Mouse (Mus musculus) macrophage (primary cell): ENCODE measurements around the gene Agxt. TPM values are rescaled to one million over a fixed set of nuclear protein-coding genes. Genes with fewer than 3 reads are reported as not detected.

Experiments
- H3K27ac ChIP-seq: fragments of 350-480 bp; formaldehyde crosslinking; 2 replicates; pipeline ENCODE4 v1.9.0; 2021
- H3K36me3 ChIP-seq: fragments of 350-480 bp; formaldehyde crosslinking; 2 replicates; pipeline ENCODE4 v1.9.0; 2021; ENCODE audit errors: inconsistent target
- H3K4me3 ChIP-seq: fragments of 350-480 bp; formaldehyde crosslinking; 2 replicates; pipeline ENCODE4 v1.9.0; 2021; ENCODE audit errors: inconsistent target
- H3K79me2 ChIP-seq: fragments of 350-480 bp; formaldehyde crosslinking; 2 replicates; pipeline ENCODE4 v1.9.0; 2021; ENCODE audit errors: inconsistent target
- WGBS: methylation state at CpG from one replicate; pipeline ENCODE4 v1.1.7; 2026; ENCODE audit warnings: inconsistent platforms; ENCODE audit not compliant: missing documents; 5-methylcytosine and 5-hydroxymethylcytosine counted together
- polyA plus RNA-seq: library from polyadenylated mRNA; stranded (reverse); fragments of 250-400 nt; gene quantifications from 3 replicates; pipeline ENCODE4 v1.2.4, GENCODE M21; 2018; ENCODE audit warnings: inconsistent platforms

Agxt gene
- polyA plus RNA-seq, 1 experiment from 2014 or later, result not detected

GRCm38 (mm10) chr1:93162588-93162987 lies 27.5 kb downstream of the Agxt start:
- Histone ChIP-seq H3K36me3 (no peaks in the 10 kb centered on the region), H3K4me3 (no peak overlapping the region), H3K27ac (no peak overlapping the region), H3K79me2 (no peaks in the 10 kb centered on the region)
- 89% methylated on average over 7 of the region's 7 CpGs for WGBS

DNA sequence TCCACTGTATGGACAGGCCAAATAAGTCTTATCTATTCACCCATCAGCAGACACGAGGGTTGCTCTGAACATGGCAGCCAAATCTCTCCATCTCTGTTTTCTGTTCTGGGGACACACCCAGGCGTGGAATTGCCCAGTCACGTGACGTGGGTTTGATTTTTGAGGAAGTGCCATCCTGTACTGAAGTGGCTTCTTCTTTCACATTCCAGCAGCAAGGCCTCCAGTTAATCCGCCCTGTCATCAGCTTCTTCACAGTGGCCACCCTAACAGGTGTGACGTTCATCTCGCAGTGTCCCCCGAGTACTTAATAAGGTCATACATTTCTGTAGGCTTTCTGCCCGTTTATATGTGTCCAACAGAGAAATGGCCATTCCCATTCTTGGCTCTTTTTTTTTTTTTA lies 30.4 kb downstream of the Agxt start:
- no peak overlapping the region for H3K4me3 ChIP-seq
- no peak overlapping the region for H3K27ac ChIP-seq
- no peaks in the 10 kb centered on the region for H3K36me3 ChIP-seq
- 41% methylated on average over 9 of the region's 9 CpGs for WGBS
- no peaks in the 10 kb centered on the region for H3K79me2 ChIP-seq

DNA sequence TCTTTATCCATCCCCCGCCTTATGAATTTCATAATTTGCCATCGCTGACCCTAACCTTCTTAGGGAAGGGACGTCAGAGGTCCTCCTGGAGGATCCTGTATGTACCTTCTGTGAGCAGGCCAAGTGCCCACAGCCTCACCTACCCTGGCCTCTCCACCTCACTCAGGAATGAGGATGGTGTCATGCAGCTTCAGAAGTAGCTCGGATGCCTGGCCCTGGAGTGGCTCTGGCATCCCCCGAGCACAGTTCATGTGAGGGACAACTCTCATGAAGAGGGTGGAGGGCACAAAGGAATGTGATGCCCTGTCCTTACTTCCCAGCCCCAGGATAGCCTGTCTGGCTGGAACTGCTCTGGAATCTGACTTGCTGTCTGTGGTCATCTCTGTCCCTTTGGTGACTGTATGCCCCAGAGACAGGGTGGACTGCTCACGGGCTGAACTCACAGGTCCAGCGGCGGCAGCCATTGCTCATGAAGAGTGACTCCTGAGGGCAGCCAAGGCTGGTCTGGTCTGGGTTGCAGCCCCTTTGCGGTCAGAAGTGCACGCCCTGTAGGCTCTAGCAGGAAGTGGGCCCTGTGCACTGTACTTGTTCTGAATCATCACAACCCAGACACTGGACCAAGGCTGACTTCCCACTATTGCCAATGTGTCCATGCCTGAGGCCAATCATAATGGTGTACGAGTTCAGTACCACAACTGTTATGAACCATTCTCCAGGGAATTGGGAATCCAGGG lies 31.5 kb downstream of the Agxt start:
- H3K27ac ChIP-seq, result no peak overlapping the region
- H3K79me2 ChIP-seq, result no peaks in the 10 kb centered on the region
- H3K4me3 ChIP-seq, result no peak overlapping the region
- WGBS, result 80% methylated on average over 11 of the region's 11 CpGs
- H3K36me3 ChIP-seq, result no peaks in the 10 kb centered on the region

DNA sequence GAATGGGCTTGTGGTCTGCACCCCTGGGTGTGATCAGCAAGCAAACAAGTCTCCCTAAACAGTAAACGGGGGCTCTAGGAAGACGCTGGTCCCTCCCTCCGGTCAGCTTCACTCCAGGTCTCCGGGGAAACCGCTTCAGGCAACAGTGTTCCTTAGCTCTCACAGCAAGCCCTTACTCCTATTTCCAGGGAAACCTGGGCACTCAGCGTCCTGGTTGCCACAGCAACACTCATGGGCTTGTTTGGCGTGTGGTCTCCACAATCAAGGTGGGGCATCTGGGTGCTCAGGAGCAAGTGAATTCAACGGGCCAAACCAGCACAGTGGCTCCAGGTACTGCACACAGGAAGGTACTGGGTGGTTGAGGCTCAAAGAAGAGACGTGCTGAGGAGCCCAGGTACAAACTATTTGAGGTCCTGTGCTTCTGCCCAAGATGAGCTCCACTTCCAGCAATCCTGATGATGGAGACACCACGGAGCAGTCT lies 33.3 kb downstream of the Agxt start, which contains the start of gene Crocc2:
TSS of gene Crocc2 (plus strand) at position 431 of the 481 bp plus-strand sequence.
- no peak within 1 kb of the TSS for H3K4me3 ChIP-seq
- H3K27ac ChIP-seq, result no peak within 1 kb of the TSS
- H3K79me2 ChIP-seq, result no peaks in the 10 kb centered on the region
- 76% methylated on average over 10 of the region's 10 CpGs for WGBS
- H3K36me3 ChIP-seq, result no peaks in the 10 kb centered on the region

DNA sequence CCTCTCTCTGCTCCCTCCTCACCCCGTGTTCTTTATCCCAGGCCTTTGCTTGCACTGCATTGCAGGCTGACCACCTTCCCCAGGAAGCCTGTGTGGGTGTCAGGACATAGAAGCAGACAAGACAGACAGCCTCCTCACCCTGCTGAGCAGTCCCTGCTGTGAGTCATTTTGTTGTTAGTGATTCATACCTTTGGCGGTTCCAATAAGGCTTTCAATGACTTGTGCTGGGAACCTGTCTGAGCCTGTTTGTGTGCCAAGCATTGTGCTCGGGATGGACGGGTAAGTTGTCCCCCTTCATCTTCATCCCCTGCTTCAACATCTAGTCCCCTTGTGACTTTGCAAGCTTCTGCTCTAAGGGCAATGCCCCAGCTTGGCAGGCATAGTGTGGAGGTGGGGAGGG lies 38.6 kb downstream of the Agxt start:
- Histone ChIP-seq H3K4me3 (no peak overlapping the region), H3K79me2 (no peaks in the 10 kb centered on the region), H3K36me3 (no peaks in the 10 kb centered on the region), H3K27ac (no peak overlapping the region)
- 66% methylated on average over 2 of the region's 4 CpGs for WGBS

- H3K4me3 ChIP-seq, result no peak overlapping the region
- H3K36me3 ChIP-seq, result no peaks in the 10 kb centered on the region
- WGBS, result 2% methylated on average over 4 of the region's 4 CpGs
- no peaks in the 10 kb centered on the region for H3K79me2 ChIP-seq
- H3K27ac ChIP-seq, result no peak overlapping the region
Observed at GRCm38 (mm10) chr1:93174399-93174798, 39.4 kb downstream of the Agxt start.

DNA sequence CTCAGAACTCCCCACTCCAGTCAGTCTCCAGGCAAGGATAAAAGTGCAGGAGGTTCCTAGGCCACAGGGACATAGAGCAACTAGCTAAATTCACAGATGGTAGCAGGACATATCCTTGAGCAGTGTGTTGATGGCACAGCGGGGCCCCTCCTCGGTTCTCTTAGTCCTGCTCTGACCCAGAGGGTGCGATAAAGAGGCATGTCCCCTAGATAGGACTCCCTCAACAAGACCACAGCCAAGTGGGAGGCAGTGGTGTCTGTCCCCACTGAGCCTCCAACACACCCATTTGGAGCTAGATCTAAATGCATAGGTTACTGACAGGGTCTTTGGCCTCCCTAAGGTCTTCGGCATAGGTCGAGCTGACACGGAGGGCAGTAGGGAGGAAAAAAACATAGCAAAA lies 40.8 kb downstream of the Agxt start:
- 51% methylated on average over 6 of the region's 6 CpGs for WGBS
- no peaks in the 10 kb centered on the region for H3K79me2 ChIP-seq
- H3K36me3 ChIP-seq, result no peaks in the 10 kb centered on the region
- H3K4me3 ChIP-seq, result no peak overlapping the region
- no peak overlapping the region for H3K27ac ChIP-seq

DNA sequence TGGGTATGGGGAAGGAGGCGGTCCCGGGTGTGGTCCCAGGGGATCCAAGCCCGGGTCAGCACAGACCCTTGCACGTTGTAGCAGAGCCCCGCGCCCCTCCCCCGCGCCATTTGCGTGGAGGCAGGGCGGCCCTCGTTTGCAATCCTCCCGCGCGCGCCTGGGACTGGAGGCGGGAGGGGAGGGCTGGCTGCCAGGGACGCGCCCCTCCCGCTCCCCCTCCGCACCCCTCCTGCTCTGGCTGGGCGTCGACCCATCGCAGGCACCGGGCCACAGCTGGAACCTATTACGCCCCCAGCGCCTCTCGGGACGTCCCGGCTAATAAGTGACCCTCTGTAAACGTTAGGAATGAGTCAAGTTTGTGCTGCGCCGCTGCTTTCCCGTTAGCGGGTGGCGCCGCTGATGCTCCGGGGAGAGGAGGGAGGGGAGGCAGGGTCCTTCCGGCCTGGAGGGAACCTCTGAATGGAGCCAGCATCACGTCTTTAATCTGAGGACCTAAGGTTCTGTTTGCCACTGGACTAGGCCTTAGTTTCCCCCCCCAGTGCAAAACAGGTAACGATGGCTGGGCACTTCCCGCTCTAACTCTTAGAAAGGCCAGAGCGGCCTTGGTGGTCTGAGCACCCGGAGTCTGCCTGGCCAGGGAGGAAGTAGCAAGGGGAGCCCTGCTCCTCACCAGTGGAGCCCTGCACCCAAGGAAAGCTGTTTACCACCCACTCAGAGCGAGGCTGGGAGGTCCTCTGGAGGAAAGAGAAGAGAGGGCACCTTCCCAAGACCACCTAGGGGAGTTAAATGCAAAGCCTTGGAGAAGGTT lies 41.7 kb downstream of the Agxt start:
- Histone ChIP-seq H3K79me2 (no peaks in the 10 kb centered on the region), H3K27ac (no peak overlapping the region), H3K4me3 (no peak overlapping the region), H3K36me3 (no peaks in the 10 kb centered on the region)
- WGBS, result 5% methylated on average over 40 of the region's 44 CpGs

DNA sequence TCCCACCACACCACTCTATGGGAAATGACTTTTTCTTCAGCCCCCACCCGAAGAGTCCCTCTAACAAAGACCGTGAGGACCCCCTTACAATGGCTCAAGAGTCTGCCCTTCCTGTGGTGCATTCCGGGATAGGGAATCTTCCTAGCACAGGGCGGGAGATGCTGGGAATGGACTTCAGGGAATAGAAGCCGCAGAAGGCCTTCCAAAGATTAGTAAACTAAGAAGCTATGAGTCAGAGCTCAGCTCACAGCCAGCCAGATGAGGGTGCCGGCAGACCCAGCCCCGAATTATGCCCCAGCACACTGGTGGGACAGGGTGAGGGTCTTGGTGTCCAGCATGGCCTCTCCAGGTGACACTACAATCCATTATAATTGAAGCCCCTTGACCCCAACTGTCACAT lies 47.2 kb downstream of the Agxt start:
- Histone ChIP-seq H3K36me3 (no peaks in the 10 kb centered on the region), H3K27ac (no peak overlapping the region), H3K79me2 (no peaks in the 10 kb centered on the region), H3K4me3 (no peak overlapping the region)
- WGBS, result 86% methylated on average over 7 of the region's 7 CpGs

DNA sequence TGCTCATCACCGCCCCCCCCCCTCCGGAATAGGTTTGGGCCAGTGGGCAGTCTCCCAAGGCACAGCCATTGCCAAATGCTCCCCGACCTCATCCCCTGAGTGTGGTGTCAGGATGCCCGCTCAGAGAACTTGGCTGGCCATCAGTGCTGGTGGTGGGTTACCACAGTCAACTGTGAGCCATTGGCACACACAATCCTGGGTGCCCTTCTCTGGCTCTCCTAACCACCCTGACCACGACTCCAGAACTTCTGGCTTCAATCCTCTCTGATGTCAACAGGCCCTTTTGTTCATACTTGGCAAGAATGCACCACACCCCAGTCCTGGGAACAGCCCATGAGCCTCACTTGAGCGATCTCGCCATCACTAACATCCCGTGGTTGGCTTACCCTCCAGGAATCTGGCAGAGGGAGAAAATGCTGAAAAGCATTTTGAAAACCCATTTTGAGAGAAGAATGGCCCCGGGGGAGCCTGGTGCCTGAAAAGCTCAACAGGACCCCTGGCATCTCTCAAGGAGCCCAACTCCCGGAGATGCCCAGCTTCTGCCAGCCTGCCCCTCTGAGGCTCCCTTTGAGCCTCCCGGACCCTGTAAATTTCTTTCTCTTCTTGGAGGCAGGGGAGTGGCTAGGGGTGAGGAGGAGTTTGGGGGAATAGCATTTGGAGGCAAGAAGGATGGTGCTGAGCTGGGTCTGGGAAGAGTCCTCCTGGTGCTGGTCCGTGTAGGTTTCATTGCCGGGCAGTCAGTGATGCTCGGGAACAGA lies 49.2 kb downstream of the Agxt start:
- WGBS, result 83% methylated on average over 14 of the region's 14 CpGs
- no peak overlapping the region for H3K4me3 ChIP-seq
- no peaks in the 10 kb centered on the region for H3K79me2 ChIP-seq
- no peaks in the 10 kb centered on the region for H3K36me3 ChIP-seq
- no peak overlapping the region for H3K27ac ChIP-seq

- no peak overlapping the region for H3K4me3 ChIP-seq
- WGBS, result 27% methylated on average over 10 of the region's 17 CpGs
- no peaks in the 10 kb centered on the region for H3K36me3 ChIP-seq
- H3K27ac ChIP-seq, result no peak overlapping the region
- no peaks in the 10 kb centered on the region for H3K79me2 ChIP-seq
Observed at GRCm38 (mm10) chr1:93190726-93191305, 55.8 kb downstream of the Agxt start.

- 80% methylated on average over 3 of the region's 3 CpGs for WGBS
- Histone ChIP-seq H3K4me3 (no peak overlapping the region), H3K27ac (no peak overlapping the region), H3K36me3 (no peaks in the 10 kb centered on the region), H3K79me2 (no peaks in the 10 kb centered on the region)
Observed at GRCm38 (mm10) chr1:93194961-93195360, 59.9 kb downstream of the Agxt start.
